Mouse (Mus musculus) sigmoid colon, adult 10 weeks (tissue): ENCODE results near the gene Eif3k. TPM values are rescaled to one million over a fixed set of nuclear protein-coding genes. Genes with fewer than 3 reads are reported as not detected.

ENCODE experiments used
- polyA plus RNA-seq: library from polyadenylated mRNA; stranded (reverse); fragments of 350-450 nt; fragmentation: Illumina TruSeq; extraction: RNeasy Lipid Tissue Mini Kit (QIAGEN cat#74804); gene quantifications from one replicate; pipeline ENCODE4 v1.2.3, GENCODE M21; 2014; ENCODE audit warnings: low read depth, low replicate concordance

Gene Eif3k
- polyA plus RNA-seq, result 6.2 TPM

GRCm38 (mm10) chr7:28981651-28982273 lies at the start of gene Eif3k, which contains the start of gene Map4k1:
TSS of gene Eif3k (minus strand) at chr7:28981864.
TSS of gene Map4k1 (plus strand) at chr7:28982050.

GRCm38 (mm10) chr7:28961927-28962670 lies 19.6 kb downstream of the Eif3k start, which contains the start of gene Actn4:
TSS of gene Actn4 (minus strand) at chr7:28962340.

Other genes starting within 250 kb of the Eif3k start
- gene Mrps12, start 240.0 kb downstream of the Eif3k start, polyA plus RNA-seq, result 12.6 TPM
- not detected for gene Sars2, start 239.9 kb downstream of the Eif3k start, polyA plus RNA-seq
- not detected for gene Ccer2, start 225.7 kb downstream of the Eif3k start, polyA plus RNA-seq
- 17.9 TPM for gene Sirt2, start 215.1 kb downstream of the Eif3k start, polyA plus RNA-seq
- not detected for gene Nfkbib, start 214.4 kb downstream of the Eif3k start, polyA plus RNA-seq
- 1.8 TPM for gene Rinl, start 192.9 kb downstream of the Eif3k start, polyA plus RNA-seq
- gene Hnrnpl, start 173.3 kb downstream of the Eif3k start, polyA plus RNA-seq, result 380 TPM
- gene Ech1, start 156.6 kb downstream of the Eif3k start, polyA plus RNA-seq, result 14.0 TPM
- 405 TPM for gene Lgals4, start 148.0 kb downstream of the Eif3k start, polyA plus RNA-seq
- not detected for gene Lgals7, start 118.0 kb downstream of the Eif3k start, polyA plus RNA-seq
- gene Capn12, start 100.4 kb downstream of the Eif3k start, polyA plus RNA-seq, result not detected
- 55.2 TPM for gene Actn4, start 19.5 kb downstream of the Eif3k start, polyA plus RNA-seq
- gene Map4k1, start 186 bp upstream of the Eif3k start, polyA plus RNA-seq, result 0.35 TPM
- 0.03 TPM for gene Ryr1, start 143.3 kb upstream of the Eif3k start, polyA plus RNA-seq
- 1.1 TPM for gene Rasgrp4, start 153.0 kb upstream of the Eif3k start, polyA plus RNA-seq
- gene Fam98c, start 174.4 kb upstream of the Eif3k start, polyA plus RNA-seq, result 19.6 TPM
- not detected for gene Ggn, start 188.3 kb upstream of the Eif3k start, polyA plus RNA-seq
- 3.9 TPM for gene Spred3, start 188.5 kb upstream of the Eif3k start, polyA plus RNA-seq
- gene Psmd8, start 198.8 kb upstream of the Eif3k start, polyA plus RNA-seq, result 63.0 TPM
- gene Catsperg1, start 232.2 kb upstream of the Eif3k start, polyA plus RNA-seq, result 0.60 TPM